Mouse (Mus musculus): ENCODE results near the gene Brpf1.

DNA sequence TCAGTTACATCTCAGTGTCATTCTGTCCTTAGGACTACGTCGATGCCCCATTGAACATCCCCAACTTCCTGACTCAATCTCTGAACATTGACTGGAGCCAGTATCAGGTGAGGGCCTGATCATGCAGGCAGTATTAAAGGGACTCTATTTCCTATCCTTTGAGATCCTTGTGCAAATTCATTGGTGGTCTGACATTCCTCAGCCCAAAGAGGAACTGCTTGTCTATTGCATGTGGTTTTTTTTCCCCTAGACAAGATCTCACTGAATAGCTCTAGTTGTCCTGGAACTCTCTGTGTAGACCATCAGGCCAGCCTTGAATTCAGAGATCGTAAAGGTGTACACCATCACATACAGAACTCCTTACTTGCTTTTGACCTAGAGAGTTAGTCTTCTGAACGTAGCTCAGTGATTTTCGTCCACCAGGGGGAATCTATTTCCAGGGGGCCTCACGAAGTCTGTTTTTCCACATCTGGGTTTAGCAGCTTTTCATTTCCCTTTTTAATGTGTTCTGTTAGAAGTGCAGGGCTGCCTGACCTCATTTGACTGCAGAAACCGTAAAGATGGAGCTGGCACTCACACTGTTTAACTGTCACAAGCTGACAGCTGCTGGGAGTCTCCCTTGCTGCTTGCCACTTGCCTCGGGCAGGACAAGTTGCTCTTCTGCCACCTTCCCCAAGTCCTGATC, 45.6 kb upstream of the Brpf1 start:
- TF ChIP-seq GATA1 (IDR thresholded peaks at IDR 0.05; ENCODE audit: low read length): no peak
- no peak for TF ChIP-seq TAL1 (IDR thresholded peaks at IDR 0.05; ENCODE audit: low read length)

Measured in erythroblast, embryonic 14.5 days (primary cell).